Mouse (Mus musculus) heart, postnatal 0 days (tissue): Measurements from ENCODE around the gene Kdr. TPM values are rescaled to one million over a fixed set of nuclear protein-coding genes. Genes with fewer than 3 reads are reported as not detected.
"Not testable (repeated sequence)": the region's sequence is repeated elsewhere in the genome, so short reads cannot be mapped to it uniquely, and the experiment has no call there.

Experiments used
- ATAC-seq: fragments of 200-750 bp; cut with Nextera tagmentation; 2 replicates; pipeline ENCODE4 v1.8.0; 2017; ENCODE audit warnings: low read depth, moderate number of reproducible peaks, moderate library complexity; ENCODE audit not compliant: insufficient read depth
- DNase-seq: peaks from one replicate; pipeline ENCODE4 v3.0.0-alpha.2; 2016; ENCODE audit warnings: low spot score
- H3K27ac ChIP-seq: fragments of 300-500 bp; sonication (generic); 2 replicates; pipeline ENCODE4 v1.5.1; 2014; ENCODE audit warnings: low read depth, mild to moderate bottlenecking
- H3K27me3 ChIP-seq: fragments of 300-500 bp; sonication (generic); 2 replicates; pipeline ENCODE4 v1.6.1; 2014; ENCODE audit warnings: low read length, mixed read lengths; ENCODE audit not compliant: control insufficient read depth, insufficient read depth
- H3K36me3 ChIP-seq: fragments of 300-500 bp; sonication (generic); replicated peaks from 2 replicates; pipeline ENCODE4 v1.6.1; 2014; ENCODE audit warnings: low read length, mixed read lengths; ENCODE audit not compliant: control insufficient read depth, insufficient read depth
- H3K4me1 ChIP-seq: fragments of 300-500 bp; sonication (generic); 2 replicates; pipeline ENCODE4 v1.6.1; 2014; ENCODE audit warnings: antibody characterized with exemption; ENCODE audit not compliant: control insufficient read depth, insufficient read depth
- H3K4me2 ChIP-seq: fragments of 300-500 bp; sonication (generic); 2 replicates; pipeline ENCODE4 v1.6.1; 2014; ENCODE audit warnings: low read depth, mild to moderate bottlenecking, low read length, moderate library complexity
- H3K4me3 ChIP-seq: fragments of 300-500 bp; sonication (generic); 2 replicates; pipeline ENCODE4 v1.5.1; 2014; ENCODE audit warnings: low read depth, low read length
- H3K9ac ChIP-seq: fragments of 300-500 bp; sonication (generic); replicated peaks from 2 replicates; pipeline ENCODE4 v1.6.1; 2014; ENCODE audit warnings: low read depth, low read length, mixed read lengths
- H3K9me3 ChIP-seq: fragments of 300-500 bp; sonication (generic); replicated peaks from 2 replicates; pipeline ENCODE4 v1.6.1; 2016; ENCODE audit warnings: low read length; ENCODE audit not compliant: control insufficient read depth
- CTCF ChIP-seq: IDR thresholded peaks from 2 replicates; pipeline ENCODE4 v1.5.1; 2016; ENCODE audit warnings: antibody characterized with exemption, control low read depth, low read depth
- EP300 ChIP-seq: IDR thresholded peaks from 2 replicates; pipeline ENCODE4 v1.6.1; 2016; ENCODE audit warnings: antibody characterized with exemption, low read depth
- WGBS: fragments of 180-500 bp; shearing (Covaris S2); extraction: QIAGEN DNeasy Blood & Tissue Kit; methylation state at CpG from one replicate; pipeline ENCODE4 v1.1.7; 2014; 5-methylcytosine and 5-hydroxymethylcytosine counted together
- polyA plus RNA-seq: library from polyadenylated mRNA; unstranded; fragments of >200 nt; fragmentation: Nextera tagmentation; extraction: Ambion mirVana; gene quantifications from 2 replicates; pipeline ENCODE4 v1.2.1, GENCODE M21; 2015
- total RNA-seq: library from RNA; depleted of rRNA; stranded (reverse); fragments of >200 nt; gene quantifications from 2 replicates; pipeline ENCODE4 v1.2.3, GENCODE M21; 2014; ENCODE audit warnings: low replicate concordance

Kdr gene
- total and polyA plus RNA-seq, 2 experiments from 2014 or later = 30.8 to 60.1 TPM

DNA sequence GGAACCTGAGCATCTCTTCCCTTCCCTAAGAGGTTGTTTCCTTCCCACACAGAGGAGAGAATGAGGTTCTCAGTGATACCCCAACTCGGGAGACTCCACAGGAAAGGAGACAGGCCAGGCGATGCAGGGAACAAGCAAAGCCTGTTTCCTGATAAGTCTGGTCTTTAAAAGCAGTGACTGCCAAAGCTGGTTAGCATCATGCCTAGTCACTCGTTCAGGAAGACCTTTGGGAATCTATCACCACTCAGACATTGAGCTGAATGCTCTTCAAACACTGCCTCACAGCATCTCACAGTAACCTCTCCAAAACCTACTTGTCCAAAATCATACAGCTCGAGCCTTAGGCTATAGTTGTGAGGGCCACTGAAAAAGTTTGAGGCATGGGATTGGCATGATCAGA lies 40.2 kb downstream of the Kdr start:
- Histone ChIP-seq H3K36me3 (peaks cover 17% of the 10 kb centered on the region), H3K4me3 (no peak overlapping the region), H3K9me3 (no peaks in the 10 kb centered on the region), H3K9ac (no peak overlapping the region), H3K27ac (0 out of 2 replicates have a peak overlapping the region, but pooled peaks have one; percentile 56), H3K4me2 (no peak overlapping the region), H3K4me1 (peaks cover 31% of the 10 kb centered on the region), H3K27me3 (no peaks in the 10 kb centered on the region)
- TF ChIP-seq EP300 (no peak), CTCF (no peak)
- 28% methylated on average over 4 of the region's 4 CpGs for WGBS
- DNase-seq (no peak), ATAC-seq (no peak)

DNA sequence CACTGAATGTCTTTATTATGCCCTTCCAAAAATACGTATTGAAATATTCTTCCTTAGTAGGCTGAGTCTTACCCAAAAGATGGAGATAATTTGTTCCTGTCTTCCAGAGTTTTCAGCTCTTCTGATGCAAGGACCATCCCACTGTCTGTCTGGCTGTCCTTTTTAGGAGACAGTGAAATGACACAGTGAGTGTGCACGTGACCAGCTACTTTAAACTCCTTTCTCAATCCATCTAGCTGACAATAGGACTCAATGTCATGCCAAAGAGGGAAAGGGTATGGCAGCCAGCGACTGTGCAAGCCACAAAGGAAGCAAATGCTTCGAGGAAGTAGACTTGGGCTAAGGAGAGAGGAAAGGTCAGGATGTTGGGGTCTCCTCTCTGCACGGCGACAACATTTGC lies 42.0 kb downstream of the Kdr start:
- Histone ChIP-seq H3K27ac (no peak overlapping the region; the same call in 1 of the 2 replicates), H3K4me3 (no peak overlapping the region), H3K27me3 (no peaks in the 10 kb centered on the region), H3K4me1 (peaks cover 33% of the 10 kb centered on the region), H3K9ac (no peak overlapping the region), H3K4me2 (no peak overlapping the region), H3K9me3 (no peaks in the 10 kb centered on the region), H3K36me3 (peaks cover 10% of the 10 kb centered on the region)
- TF ChIP-seq EP300 = no peak
- no peak for TF ChIP-seq CTCF
- DNase-seq (no peak), ATAC-seq (no peak)
- WGBS = 72% methylated on average over 6 of the region's 6 CpGs

DNA sequence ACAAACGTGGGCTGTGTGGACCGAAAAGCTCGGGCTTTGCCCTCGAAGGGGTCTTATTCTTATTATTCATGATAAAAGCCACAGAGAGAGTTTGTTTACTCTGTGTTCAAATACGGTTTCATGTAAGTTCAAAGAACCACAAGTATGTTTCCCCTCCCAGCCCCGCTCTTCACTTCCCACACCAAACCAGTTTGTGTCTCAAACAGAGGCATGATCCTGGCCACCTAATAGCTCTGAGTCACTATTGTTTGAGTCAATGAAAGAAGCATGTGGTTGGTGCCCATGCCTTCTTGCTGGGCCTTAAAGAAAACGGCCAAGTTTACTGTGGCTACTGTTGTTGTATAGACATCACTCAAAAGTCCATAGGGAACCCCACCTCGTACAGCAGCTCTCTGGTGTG lies 43.0 kb downstream of the Kdr start:
- Histone ChIP-seq H3K4me3 (no peak overlapping the region), H3K4me2 (no peak overlapping the region), H3K36me3 (peaks cover 10% of the 10 kb centered on the region; the same call in 1 of the 2 replicates), H3K27ac (peak overlapping the region; percentile 28; the same call in 1 of the 2 replicates), H3K9ac (no peak overlapping the region), H3K27me3 (no peaks in the 10 kb centered on the region), H3K4me1 (peaks cover 31% of the 10 kb centered on the region), H3K9me3 (no peaks in the 10 kb centered on the region)
- no peak for ATAC-seq
- DNase-seq = no peak
- no peak for TF ChIP-seq EP300
- TF ChIP-seq CTCF = no peak
- 77% methylated on average over 8 of the region's 8 CpGs for WGBS

DNA sequence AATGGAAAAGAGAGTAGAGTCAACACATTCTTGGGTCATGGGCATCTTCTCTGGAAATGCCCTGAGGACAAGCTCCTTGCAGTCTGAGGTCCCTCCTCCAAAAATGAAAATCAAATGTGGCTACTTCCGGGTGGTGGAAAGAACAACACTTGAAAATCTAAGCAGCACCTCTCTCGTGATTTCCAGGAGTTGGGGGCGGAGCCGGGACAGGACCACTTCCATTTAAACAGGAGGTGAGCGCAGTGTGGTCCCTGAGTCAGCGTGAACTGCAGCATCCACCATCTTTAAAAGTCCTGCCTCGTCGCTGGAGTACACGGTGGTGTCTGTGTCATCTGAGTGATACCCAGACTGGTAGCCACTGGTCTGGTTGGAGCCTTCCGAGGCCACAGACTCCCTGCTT lies 44.1 kb downstream of the Kdr start:
- TF ChIP-seq EP300 (no peak), CTCF (no peak)
- H3K4me1 ChIP-seq = peaks cover 24% of the 10 kb centered on the region
- WGBS = 64% methylated on average over 10 of the region's 10 CpGs
- H3K4me3 ChIP-seq = no peak overlapping the region
- no peaks in the 10 kb centered on the region for H3K27me3 ChIP-seq
- no peaks in the 10 kb centered on the region for H3K9me3 ChIP-seq
- H3K27ac ChIP-seq = peak overlapping the region; percentile 79
- no peak overlapping the region for H3K9ac ChIP-seq
- 0 out of 2 replicates have a peak overlapping the region, but pooled peaks have one; percentile 40 for H3K4me2 ChIP-seq
- peaks cover 10% of the 10 kb centered on the region; the same call in 1 of the 2 replicates for H3K36me3 ChIP-seq
- no peak for ATAC-seq
- no peak for DNase-seq

DNA sequence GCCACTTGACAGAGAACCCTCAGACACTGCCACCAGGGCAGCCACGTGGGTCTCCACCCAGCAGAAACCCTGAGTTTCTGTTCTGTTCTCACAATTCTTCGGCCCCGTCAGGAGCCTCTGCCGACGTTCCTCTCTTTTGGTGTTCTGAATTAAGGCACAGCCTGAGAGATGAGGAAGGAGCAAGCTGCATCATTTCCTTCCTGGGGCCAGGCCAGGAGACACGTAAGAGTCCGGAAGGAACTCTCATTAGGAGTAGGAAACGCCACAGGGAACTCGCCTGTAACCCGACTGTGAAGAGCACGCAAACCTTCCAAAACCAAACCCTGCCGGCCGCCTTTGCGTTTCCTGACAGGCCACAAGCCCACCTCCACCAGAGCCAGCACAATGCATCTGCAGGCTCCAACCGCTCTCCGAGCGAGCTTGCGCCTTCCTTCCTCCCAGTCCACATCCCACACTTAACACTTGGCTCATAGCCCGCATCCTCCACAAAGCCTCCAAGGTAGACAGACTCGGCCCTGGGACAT lies 44.7 kb downstream of the Kdr start:
- no peaks in the 10 kb centered on the region for H3K9me3 ChIP-seq
- peaks cover 18% of the 10 kb centered on the region for H3K4me1 ChIP-seq
- peak; percentile 87; the same call in 1 of the 2 replicates for TF ChIP-seq EP300
- TF ChIP-seq CTCF = no peak
- DNase-seq (peak; percentile 64), ATAC-seq (peak; percentile 85)
- no peak overlapping the region for H3K9ac ChIP-seq
- 48% methylated on average over 20 of the region's 20 CpGs for WGBS
- peak overlapping the region; percentile 23; the same call in 1 of the 2 replicates for H3K4me3 ChIP-seq
- peak overlapping the region; percentile 79 for H3K27ac ChIP-seq
- H3K27me3 ChIP-seq = no peaks in the 10 kb centered on the region
- H3K4me2 ChIP-seq = peak overlapping the region; percentile 40; the same call in 1 of the 2 replicates
- peaks cover 10% of the 10 kb centered on the region; the same call in 1 of the 2 replicates for H3K36me3 ChIP-seq

DNA sequence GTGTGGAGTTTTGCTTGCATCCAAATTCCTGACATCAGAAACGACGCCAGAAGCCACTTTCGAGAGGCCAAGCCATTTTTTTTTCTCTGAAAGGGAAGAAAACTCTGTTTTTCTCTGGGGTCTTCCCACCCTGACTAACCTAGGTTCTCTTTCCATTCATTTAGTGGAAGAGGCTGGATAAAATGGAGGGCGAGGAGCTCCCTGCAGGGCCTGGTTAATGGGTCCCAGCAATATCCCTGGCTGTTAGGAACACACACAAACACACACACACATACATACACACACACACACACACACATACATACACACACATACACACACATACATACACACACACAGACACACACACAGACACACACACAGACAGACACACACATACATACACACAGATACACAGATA lies 46.8 kb downstream of the Kdr start:
- H3K27ac ChIP-seq, H3K4me3 ChIP-seq, H3K27me3 ChIP-seq, H3K9ac ChIP-seq, H3K36me3 ChIP-seq, H3K4me1 ChIP-seq, H3K4me2 ChIP-seq, H3K9me3 ChIP-seq, DNase-seq, ATAC-seq: not testable (repeated sequence)
- WGBS = 87% methylated on average over 4 of the region's 4 CpGs
